Mouse (Mus musculus) thymus, adult 2 months (tissue): ENCODE results near the gene Dnajb4.

Experiments
- CTCF ChIP-seq: fragments of 200-500 bp; IDR thresholded peaks from 2 replicates; pipeline ENCODE4 v1.5.1; 2012; ENCODE audit warnings: mild to moderate bottlenecking, control low read depth, low read length, moderate library complexity, borderline replicate concordance; ENCODE audit not compliant: control insufficient read depth, poor library complexity, insufficient read depth; ENCODE audit errors: extremely low read depth
- POLR2A ChIP-seq: fragments of 200-500 bp; IDR thresholded peaks from 2 replicates; pipeline ENCODE4 v1.6.1; 2012; ENCODE audit warnings: mild to moderate bottlenecking, low read length, control low read depth, moderate library complexity; ENCODE audit not compliant: control insufficient read depth, poor library complexity, insufficient read depth; ENCODE audit errors: extremely low read depth

DNA sequence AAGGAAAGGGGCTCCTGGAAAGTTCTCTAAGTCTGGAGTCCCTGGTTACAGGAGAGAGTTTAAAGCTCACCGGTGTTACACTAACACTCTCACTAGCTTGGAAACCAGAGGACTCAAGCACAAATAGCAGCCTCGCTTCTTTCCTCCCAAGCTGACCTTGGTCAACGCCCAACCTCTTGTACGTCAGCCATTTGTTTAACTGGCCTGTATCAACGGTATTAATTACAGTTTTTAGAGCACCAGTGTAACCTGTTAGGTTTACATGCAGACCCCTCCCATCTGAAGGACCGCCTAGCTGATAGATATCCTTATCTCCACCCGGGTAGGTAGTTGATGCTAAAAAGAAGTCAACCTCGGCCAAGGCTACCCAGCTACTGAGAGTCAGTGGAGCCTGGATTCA, 46.8 kb downstream of the Dnajb4 start:
- TF ChIP-seq CTCF (no peak), POLR2A (no peak)
